Mouse (Mus musculus) CH12.LX (cell line): ENCODE data around the gene Syk. TPM values are rescaled to one million over a fixed set of nuclear protein-coding genes. Genes with fewer than 3 reads are reported as not detected.

Experiments used
- DNase-seq: peaks from one replicate; pipeline ENCODE4 v3.0.0-alpha.2; 2013; ENCODE audit errors: extremely low read depth
- H3K27ac ChIP-seq: 2 replicates; pipeline ENCODE4 v1.5.1; 2012; ENCODE audit warnings: low read depth, mild to moderate bottlenecking, control low read depth, moderate library complexity; ENCODE audit not compliant: insufficient read depth
- H3K27me3 ChIP-seq: replicated peaks from 2 replicates; pipeline ENCODE3; 2012; ENCODE audit warnings: inconsistent platforms
- H3K36me3 ChIP-seq, 2 experiments: replicated peaks in 1 of 2; 2 replicates each; pipeline versions ENCODE3 to v1.6.1; 2012; ENCODE audit warnings: inconsistent platforms in 1 of 2, low read length in 1 of 2, mild to moderate bottlenecking in 1 of 2, mixed read lengths in 1 of 2, moderate library complexity in 1 of 2; ENCODE audit not compliant: control insufficient read depth in 1 of 2, insufficient read depth in 1 of 2
- H3K4me1 ChIP-seq, 2 experiments: 2 replicates each; pipeline ENCODE4 v1.6.1; 2012; ENCODE audit warnings: inconsistent platforms in 1 of 2, moderate library complexity in 1 of 2; ENCODE audit not compliant: insufficient read depth in 2 of 2, control insufficient read depth in 1 of 2
- H3K4me2 ChIP-seq: 2 replicates; pipeline ENCODE4 v1.6.1; 2012; ENCODE audit warnings: low read depth, mild to moderate bottlenecking, control low read depth; ENCODE audit not compliant: poor library complexity, insufficient read depth, severe bottlenecking
- H3K4me3 ChIP-seq, 3 experiments: fragments of 150-350 bp in 1 of 3; sonication (generic) in 1 of 3; replicated peaks in 1 of 3; 2 replicates each; pipeline versions ENCODE3 to v1.5.1; 2011 to 2012; ENCODE audit warnings: low read depth in 2 of 3, low read length in 2 of 3, mild to moderate bottlenecking in 2 of 3, moderate library complexity in 2 of 3, control low read depth in 1 of 3, improper control_type of control experiment in 1 of 3, inconsistent platforms in 1 of 3, mixed read lengths in 1 of 3; ENCODE audit not compliant: poor library complexity in 1 of 3
- H3K79me2 ChIP-seq: replicated peaks from 2 replicates; pipeline ENCODE4 v1.6.1; 2012; ENCODE audit warnings: mild to moderate bottlenecking, moderate library complexity; ENCODE audit not compliant: control insufficient read depth, poor library complexity, insufficient read depth, severe bottlenecking; ENCODE audit errors: extremely low read depth
- H3K9ac ChIP-seq: 2 replicates; pipeline ENCODE4 v1.6.1; 2012; ENCODE audit warnings: low read depth, mild to moderate bottlenecking, control low read depth, moderate library complexity; ENCODE audit not compliant: insufficient read depth
- H3K9me3 ChIP-seq: replicated peaks from 2 replicates; pipeline ENCODE3; 2012; ENCODE audit warnings: low read length, inconsistent platforms, mixed read lengths
- CHD2 ChIP-seq: IDR thresholded peaks from 2 replicates; pipeline ENCODE4 v1.6.1; 2011; ENCODE audit warnings: low read length, improper control_type of control experiment
- JUN ChIP-seq: IDR thresholded peaks from 2 replicates; pipeline ENCODE4 v1.6.1; 2011; ENCODE audit warnings: low read depth, mild to moderate bottlenecking, low read length, improper control_type of control experiment, moderate library complexity; ENCODE audit not compliant: insufficient read depth
- JUND ChIP-seq: conservative IDR thresholded peaks from 2 replicates; pipeline ENCODE4 v1.6.1; 2011; ENCODE audit warnings: low read depth, low read length, improper control_type of control experiment
- KAT2A ChIP-seq: IDR thresholded peaks from 2 replicates; pipeline ENCODE4 v1.6.1; 2012; ENCODE audit warnings: low read length, improper control_type of control experiment, inconsistent platforms; ENCODE audit not compliant: insufficient replicate concordance
- MEF2A ChIP-seq: IDR thresholded peaks from 2 replicates; pipeline ENCODE4 v1.6.1; 2014; ENCODE audit warnings: low read depth, mild to moderate bottlenecking, inconsistent platforms, low read length, improper control_type of control experiment, borderline replicate concordance
- NRF1 ChIP-seq: IDR thresholded peaks from 2 replicates; pipeline ENCODE4 v1.6.1; 2014; ENCODE audit warnings: low read depth, mild to moderate bottlenecking, inconsistent platforms, low read length, improper control_type of control experiment, moderate library complexity
- PAX5 ChIP-seq: IDR thresholded peaks from 2 replicates; pipeline ENCODE4 v1.6.1; 2012; ENCODE audit warnings: low read length, inconsistent platforms, mixed read lengths
- POLR2AphosphoS2 ChIP-seq: IDR thresholded peaks from 2 replicates; pipeline ENCODE4 v1.6.1; 2011; ENCODE audit warnings: low read depth, low read length, improper control_type of control experiment
- RAD21 ChIP-seq: IDR thresholded peaks from 2 replicates; pipeline ENCODE4 v1.6.1; 2011; ENCODE audit warnings: low read depth, mild to moderate bottlenecking, low read length, improper control_type of control experiment, moderate library complexity
- SIN3A ChIP-seq: IDR thresholded peaks from 2 replicates; pipeline ENCODE4 v1.6.1; 2012; ENCODE audit warnings: low read length, improper control_type of control experiment, inconsistent platforms
- SMC3 ChIP-seq: IDR thresholded peaks from 2 replicates; pipeline ENCODE4 v1.6.1; 2011; ENCODE audit warnings: low read depth, low read length, improper control_type of control experiment
- TBP ChIP-seq: conservative IDR thresholded peaks from 2 replicates; pipeline ENCODE4 v1.6.1; 2011; ENCODE audit warnings: low read depth, low read length, improper control_type of control experiment
- ZKSCAN1 ChIP-seq: IDR thresholded peaks from 2 replicates; pipeline ENCODE4 v1.6.1; 2012; ENCODE audit warnings: low read depth, inconsistent platforms, low read length, improper control_type of control experiment, borderline replicate concordance
- ZNF384 ChIP-seq: IDR thresholded peaks from 2 replicates; pipeline ENCODE4 v1.6.1; 2012; ENCODE audit warnings: low read depth, low read length, improper control_type of control experiment, inconsistent platforms
- dilution Hi-C: fragments of 300-500 bp; cut with MboI; formaldehyde crosslinking; loops from 2 replicates; pipeline ENCODE4 v1.14.3; 2020; ENCODE audit warnings: low sequenced_read_pairs; ENCODE audit not compliant: extremely low pct_unique_long_range_greater_than_20kb, extremely low pct_ligation_motif_present
- in situ Hi-C: fragments of 300-500 bp; cut with MboI; formaldehyde crosslinking; loops from 3 replicates; pipeline ENCODE4 v1.14.3; 2019; ENCODE audit warnings: low sequenced_read_pairs, low pct_ligation_motif_present, low pct_unique_long_range_greater_than_20kb, mixed read lengths
- polyA plus RNA-seq: library from polyadenylated mRNA; unstranded; fragments of >175 nt; gene quantifications from 2 replicates; pipeline ENCODE4 v1.2.1, GENCODE M21; 2012; ENCODE audit warnings: low read depth; ENCODE audit not compliant: insufficient read length
- total RNA-seq, 2 experiments: library from RNA; depleted of rRNA; stranded (reverse); fragments of 300-350 nt in 1 of 2; fragments of >200 nt in 1 of 2; gene quantifications; 2 replicates each; pipeline ENCODE4 v1.2.3; 2012 to 2014

Syk gene
- total and polyA plus RNA-seq, 3 experiments = 117 to 185 (median 163) TPM

- no peak for TF ChIP-seq MEF2A
- no peak for TF ChIP-seq NRF1
Measured at GRCm38 (mm10) chr13:52673856-52674255, 90.9 kb downstream of the Syk start (continued).

GRCm38 (mm10) chr13:52674839-52675238 lies 91.9 kb downstream of the Syk start:
- H3K9ac ChIP-seq = no peak overlapping the region
- peaks cover 9% of the 10 kb centered on the region for H3K9me3 ChIP-seq
- TF ChIP-seq KAT2A (no peak), JUN (no peak), ZKSCAN1 (no peak), JUND (no peak), PAX5 (no peak), SMC3 (no peak), RAD21 (no peak), TBP (no peak), CHD2 (no peak)
- TF ChIP-seq, all 38 proteins: peak for 0
- H3K79me2 ChIP-seq = no peaks in the 10 kb centered on the region
- peak overlapping the region; percentile 66; the same call in 1 of the 2 replicates for H3K4me2 ChIP-seq
- DNase-seq = no peak
- no peaks in the 10 kb centered on the region for H3K36me3 ChIP-seq
- H3K27me3 ChIP-seq = peaks cover 7% of the 10 kb centered on the region
- H3K4me1 ChIP-seq = no peaks in the 10 kb centered on the region; a peak in 2 of 4 replicates
- dilution Hi-C loops (no loop called here), in situ Hi-C loops (loop anchor here (5.0 kb wide), 1 partner anchor 422 kb away; no protein-coding TSS in a partner anchor)
- H3K27ac ChIP-seq = no peak overlapping the region
- H3K4me3 ChIP-seq = no peak overlapping the region

GRCm38 (mm10) chr13:52675526-52676294 lies 92.7 kb downstream of the Syk start:
- H3K9me3 ChIP-seq = peaks cover 9% of the 10 kb centered on the region
- TF ChIP-seq PAX5 (no peak), SIN3A (no peak), POLR2AphosphoS2 (no peak), NRF1 (no peak), ZNF384 (no peak)
- in situ Hi-C loops = loop anchor here (5.0 kb wide), 1 partner anchor 422 kb away; no protein-coding TSS in a partner anchor

More at GRCm38 (mm10) chr13:52675526-52676294, 92.7 kb downstream of the Syk start:
- Histone ChIP-seq H3K4me2 (peak overlapping the region; percentile 66; the same call in 1 of the 2 replicates), H3K4me1 (no peaks in the 10 kb centered on the region; a peak in 2 of 4 replicates), H3K27me3 (peaks cover 9% of the 10 kb centered on the region), H3K27ac (no peak overlapping the region), H3K9ac (no peak overlapping the region), H3K4me3 (no peak overlapping the region), H3K36me3 (no peaks in the 10 kb centered on the region), H3K79me2 (no peaks in the 10 kb centered on the region)
- DNase-seq = no peak
- dilution Hi-C loops = no loop called here
